Mouse (Mus musculus) myocyte (in vitro differentiated cells): ENCODE results near the gene Gimap7. TPM values are rescaled to one million over a fixed set of nuclear protein-coding genes. Genes with fewer than 3 reads are reported as not detected.
"Not testable (repeated sequence)": the region's sequence is repeated elsewhere in the genome, so short reads cannot be mapped to it uniquely, and the experiment has no call there.

Experiments used
- H3K27me3 ChIP-seq: one replicate; pipeline ENCODE4 v1.6.1; 2011; ENCODE audit not compliant: control insufficient read depth, insufficient read depth, insufficient read length
- H3K36me3 ChIP-seq: one replicate; pipeline ENCODE4 v1.6.1; 2011; ENCODE audit not compliant: control insufficient read depth, insufficient read depth
- H3K4me2 ChIP-seq: one replicate; pipeline ENCODE4 v1.6.1; 2011; ENCODE audit warnings: low read depth, control low read depth
- H3K4me3 ChIP-seq: one replicate; pipeline ENCODE4 v1.5.1; 2011; ENCODE audit warnings: mild to moderate bottlenecking, control low read depth, moderate library complexity
- H3K79me2 ChIP-seq: one replicate; pipeline ENCODE4 v1.6.1; 2011; ENCODE audit not compliant: control insufficient read depth, insufficient read depth
- H3ac ChIP-seq: one replicate; pipeline ENCODE4 v1.6.1; 2011; ENCODE audit not compliant: control insufficient read depth, insufficient read length
- CEBPB ChIP-seq: IDR thresholded peaks from 2 replicates; pipeline ENCODE4 v1.6.1; 2011; ENCODE audit warnings: mild to moderate bottlenecking, moderate library complexity; ENCODE audit not compliant: poor library complexity, insufficient read depth, severe bottlenecking
- E2F4 ChIP-seq: IDR thresholded peaks from one replicate; pipeline ENCODE4 v1.6.1; 2011; ENCODE audit warnings: mild to moderate bottlenecking, control low read depth, moderate library complexity; ENCODE audit not compliant: insufficient read depth
- MAX ChIP-seq: IDR thresholded peaks from one replicate; pipeline ENCODE4 v1.6.1; 2011; ENCODE audit warnings: low read depth, mild to moderate bottlenecking, control low read depth
- MYOD1 ChIP-seq, 3 experiments: IDR thresholded peaks; one replicate each; pipeline ENCODE4 v1.6.1; 2011; ENCODE audit warnings: control low read depth in 2 of 3, low read depth in 2 of 3, mild to moderate bottlenecking in 2 of 3, moderate library complexity in 1 of 3; ENCODE audit not compliant: insufficient read length in 2 of 3, control insufficient read depth in 1 of 3
- MYOG ChIP-seq, 3 experiments: IDR thresholded peaks; one replicate each; pipeline ENCODE4 v1.6.1; 2011; ENCODE audit warnings: control low read depth in 2 of 3, low read depth in 2 of 3, mild to moderate bottlenecking in 2 of 3; ENCODE audit not compliant: insufficient read length in 2 of 3, control insufficient read depth in 1 of 3, insufficient read depth in 1 of 3
- POLR2A ChIP-seq: IDR thresholded peaks from one replicate; pipeline ENCODE4 v1.6.1; 2011; ENCODE audit warnings: low read depth, mild to moderate bottlenecking, control low read depth, moderate library complexity; ENCODE audit not compliant: insufficient read length
- POLR2AphosphoS2 ChIP-seq: IDR thresholded peaks from one replicate; pipeline ENCODE4 v1.6.1; 2011; ENCODE audit warnings: low read depth, control low read depth; ENCODE audit not compliant: insufficient read length
- REST ChIP-seq: IDR thresholded peaks from one replicate; pipeline ENCODE4 v1.6.1; 2011; ENCODE audit warnings: mild to moderate bottlenecking, control low read depth, moderate library complexity; ENCODE audit not compliant: insufficient read depth, insufficient read length
- SRF ChIP-seq: IDR thresholded peaks from one replicate; pipeline ENCODE4 v1.6.1; 2011; ENCODE audit warnings: low read depth; ENCODE audit not compliant: control insufficient read depth, insufficient read length
- TCF12 ChIP-seq: IDR thresholded peaks from one replicate; pipeline ENCODE4 v1.6.1; 2011; ENCODE audit warnings: mild to moderate bottlenecking, control low read depth; ENCODE audit not compliant: poor library complexity, insufficient read depth, severe bottlenecking
- TCF3 ChIP-seq: IDR thresholded peaks from one replicate; pipeline ENCODE4 v1.6.1; 2011; ENCODE audit warnings: low read depth, control low read depth; ENCODE audit not compliant: insufficient read length
- USF1 ChIP-seq: IDR thresholded peaks from one replicate; pipeline ENCODE4 v1.6.1; 2011; ENCODE audit warnings: low read depth, mild to moderate bottlenecking, control low read depth, moderate library complexity
- polyA plus RNA-seq: library from polyadenylated mRNA; unstranded; fragments of >200 nt; fragmentation: generic; extraction: Trizol; gene quantifications from one replicate; pipeline ENCODE4 v1.2.1, GENCODE M21; 2012; ENCODE audit warnings: missing spikeins

Gimap7 gene
- polyA plus RNA-seq, 1 experiment, result not detected

DNA sequence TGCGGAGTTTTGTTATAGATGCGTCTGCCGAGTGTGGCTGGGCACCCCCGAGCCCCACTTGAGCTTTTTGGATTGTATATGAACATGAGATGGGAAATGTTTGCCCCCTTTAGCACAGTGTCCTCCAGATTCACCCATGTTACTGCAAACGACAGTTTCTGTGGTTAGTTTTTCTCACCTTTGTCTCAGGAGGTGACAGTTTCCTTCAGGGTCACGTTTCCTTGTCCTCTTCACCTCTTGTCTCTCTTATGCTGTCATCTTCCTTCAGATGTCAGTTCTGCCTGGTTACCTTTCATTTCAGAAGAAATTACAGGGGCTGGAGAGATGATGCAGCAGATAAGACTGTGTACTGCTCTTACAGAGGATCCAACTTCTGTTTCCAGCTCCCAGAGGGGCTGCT lies 38.7 kb upstream of the Gimap7 start:
- no peaks in the 10 kb centered on the region for H3K79me2 ChIP-seq
- no peak overlapping the region for H3K4me2 ChIP-seq
- no peaks in the 10 kb centered on the region for H3K36me3 ChIP-seq
- no peaks in the 10 kb centered on the region for H3K27me3 ChIP-seq
- H3K4me3 ChIP-seq, result no peak overlapping the region
- TF ChIP-seq REST (no peak), SRF (no peak), POLR2AphosphoS2 (no peak), CEBPB (no peak), TCF3 (no peak), POLR2A (no peak), MAX (no peak), MYOG (IDR thresholded peaks at IDR 0.05; ENCODE audit: control insufficient read depth in 1 of 3, insufficient read depth in 1 of 3, insufficient read length in 2 of 3, low read depth in 2 of 3) (no peak), USF1 (no peak), TCF12 (no peak), E2F4 (no peak), MYOD1 (IDR thresholded peaks at IDR 0.05; ENCODE audit: control insufficient read depth in 1 of 3, insufficient read length in 2 of 3, low read depth in 2 of 3) (no peak)
- H3ac ChIP-seq, result no peak overlapping the region

DNA sequence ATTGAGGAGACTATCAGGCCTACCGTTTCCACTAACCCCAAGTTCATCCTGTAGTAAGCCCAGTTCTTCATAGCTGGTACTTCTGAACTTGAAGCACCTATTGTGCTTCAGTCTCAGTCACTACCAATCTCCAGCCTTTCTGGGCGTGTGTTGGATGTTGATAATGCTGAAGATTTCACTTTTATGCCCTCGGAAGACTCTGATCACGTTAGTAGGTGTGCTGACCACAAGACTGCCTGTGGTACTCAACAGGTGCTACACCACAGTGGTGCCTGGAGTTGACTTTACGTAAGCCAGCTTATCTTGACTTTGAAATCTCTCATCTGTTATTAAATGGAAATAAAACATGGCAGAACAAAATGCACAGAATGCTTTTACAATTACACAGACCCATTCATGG lies 38.0 kb upstream of the Gimap7 start:
- Histone ChIP-seq H3K27me3 (no peaks in the 10 kb centered on the region), H3K4me3 (no peak overlapping the region), H3K79me2 (no peaks in the 10 kb centered on the region), H3ac (no peak overlapping the region), H3K36me3 (no peaks in the 10 kb centered on the region), H3K4me2 (no peak overlapping the region)
- TF ChIP-seq CEBPB (no peak), USF1 (no peak), POLR2A (no peak), MYOD1 (IDR thresholded peaks at IDR 0.05; ENCODE audit: control insufficient read depth in 1 of 3, insufficient read length in 2 of 3, low read depth in 2 of 3) (no peak), REST (no peak), MYOG (IDR thresholded peaks at IDR 0.05; ENCODE audit: control insufficient read depth in 1 of 3, insufficient read depth in 1 of 3, insufficient read length in 2 of 3, low read depth in 2 of 3) (no peak), E2F4 (no peak), POLR2AphosphoS2 (no peak), SRF (no peak), TCF12 (no peak), MAX (no peak), TCF3 (no peak)

DNA sequence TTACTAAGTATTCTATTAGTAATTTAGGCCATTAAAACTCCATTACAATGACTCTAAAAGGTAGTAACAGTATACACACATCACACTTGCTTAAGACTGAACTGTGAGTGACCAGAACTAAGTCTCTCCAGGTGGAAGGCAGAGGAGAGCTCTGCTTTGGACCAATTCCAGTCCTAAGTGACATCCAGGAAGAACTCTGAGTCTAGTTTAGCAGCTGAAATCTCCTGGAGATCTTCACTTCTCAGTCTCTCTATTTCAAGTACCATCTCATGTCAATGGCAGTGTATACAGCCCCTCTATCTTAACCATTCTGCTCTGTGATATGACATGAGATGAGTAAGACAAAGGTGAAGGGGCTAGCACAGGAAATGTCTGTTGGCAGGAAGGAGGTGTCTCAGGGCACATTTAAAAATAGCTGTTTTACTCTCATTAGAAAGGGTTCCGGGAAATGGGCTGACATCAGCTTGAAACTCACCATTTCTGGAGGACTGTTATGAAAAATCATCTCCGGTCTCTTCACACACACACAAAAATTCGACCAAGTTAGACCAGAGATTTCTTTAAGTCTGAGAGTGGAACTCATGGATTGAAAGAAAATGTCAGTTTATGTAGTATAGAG lies 36.8 kb upstream of the Gimap7 start:
- Histone ChIP-seq H3K27me3 (no peaks in the 10 kb centered on the region), H3K36me3 (no peaks in the 10 kb centered on the region), H3ac (no peak overlapping the region), H3K79me2 (no peaks in the 10 kb centered on the region), H3K4me2 (no peak overlapping the region), H3K4me3 (no peak overlapping the region)
- TF ChIP-seq MYOG (IDR thresholded peaks at IDR 0.05; ENCODE audit: control insufficient read depth in 1 of 3, insufficient read depth in 1 of 3, insufficient read length in 2 of 3, low read depth in 2 of 3), result no peak
- no peak for TF ChIP-seq SRF
- TF ChIP-seq MYOD1 (IDR thresholded peaks at IDR 0.05; ENCODE audit: control insufficient read depth in 1 of 3, insufficient read length in 2 of 3, low read depth in 2 of 3), result no peak
- no peak for TF ChIP-seq MAX
- no peak for TF ChIP-seq E2F4
- no peak for TF ChIP-seq TCF3
- no peak for TF ChIP-seq CEBPB
- TF ChIP-seq USF1, result no peak
- no peak for TF ChIP-seq POLR2AphosphoS2
- TF ChIP-seq TCF12, result no peak
- no peak for TF ChIP-seq REST
- TF ChIP-seq POLR2A, result no peak

DNA sequence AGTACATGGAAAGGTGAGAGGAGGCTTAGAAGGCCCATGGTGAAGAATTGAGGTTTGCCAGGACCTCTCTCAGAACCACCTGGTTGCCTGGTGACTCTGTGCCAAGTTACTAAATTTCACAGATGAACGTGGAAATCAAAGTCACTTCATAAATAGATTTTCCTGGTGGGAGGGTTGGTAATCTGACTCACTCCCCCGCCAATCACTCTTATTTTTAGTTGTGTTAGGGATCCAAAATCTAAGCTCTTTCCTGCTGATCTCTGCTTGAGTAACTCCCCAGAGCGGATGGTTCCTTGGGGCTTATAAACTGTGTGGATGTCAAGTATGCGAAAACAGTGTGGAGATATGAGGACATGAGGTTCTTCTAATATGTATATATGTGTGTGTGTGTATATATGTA lies 36.1 kb upstream of the Gimap7 start:
- Histone ChIP-seq H3K4me3 (no peak overlapping the region), H3K36me3 (no peaks in the 10 kb centered on the region), H3K4me2 (no peak overlapping the region), H3ac (no peak overlapping the region), H3K27me3 (no peaks in the 10 kb centered on the region), H3K79me2 (no peaks in the 10 kb centered on the region)
- TF ChIP-seq USF1 (no peak), POLR2AphosphoS2 (no peak), MAX (no peak), MYOD1 (IDR thresholded peaks at IDR 0.05; ENCODE audit: control insufficient read depth in 1 of 3, insufficient read length in 2 of 3, low read depth in 2 of 3) (no peak), POLR2A (no peak), CEBPB (no peak)

DNA sequence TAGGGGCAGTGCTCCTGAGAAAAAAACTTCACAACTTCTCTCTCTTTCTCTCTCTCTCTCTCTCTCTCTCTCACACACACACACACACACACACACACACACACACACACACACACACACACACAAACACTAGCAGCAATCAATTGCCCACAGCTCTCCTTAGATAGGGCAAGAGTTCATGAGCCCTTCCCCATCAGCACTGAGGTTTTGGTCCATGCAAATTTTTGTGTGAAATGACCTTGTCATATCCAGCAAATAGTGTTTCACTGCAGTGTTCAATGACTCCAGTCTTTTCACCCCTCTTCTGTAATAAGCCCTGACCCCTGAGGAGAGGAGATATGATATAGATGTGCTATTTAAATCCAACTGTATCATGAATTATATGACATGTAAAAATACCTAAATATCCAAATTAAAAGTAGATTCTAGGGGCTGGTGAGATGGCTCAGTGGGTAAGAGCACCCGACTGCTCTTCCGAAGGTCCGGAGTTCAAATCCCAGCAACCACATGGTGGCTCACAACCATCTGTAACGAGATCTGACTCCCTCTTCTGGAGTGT lies 35.1 kb upstream of the Gimap7 start:
- H3ac ChIP-seq, H3K36me3 ChIP-seq, H3K4me3 ChIP-seq, H3K27me3 ChIP-seq, H3K79me2 ChIP-seq, H3K4me2 ChIP-seq: not testable (repeated sequence)
